Mouse (Mus musculus) midbrain, embryonic 11.5 days (tissue): Measurements from ENCODE around the gene Crlf1. TPM values are rescaled to one million over a fixed set of nuclear protein-coding genes. Genes with fewer than 3 reads are reported as not detected.
"Not testable (repeated sequence)": the region's sequence is repeated elsewhere in the genome, so short reads cannot be mapped to it uniquely, and the experiment has no call there.

Experiments
- ATAC-seq: fragments of 200-750 bp; cut with Nextera tagmentation; 2 replicates; pipeline ENCODE4 v1.8.0; 2017; ENCODE audit warnings: moderate TSS enrichment, moderate library complexity; ENCODE audit not compliant: low FRiP score
- DNase-seq: peaks from one replicate; pipeline ENCODE4 v3.0.0; 2015; ENCODE audit warnings: low spot score; ENCODE audit errors: missing footprints
- H3K27ac ChIP-seq: fragments of 300-500 bp; sonication (generic); 2 replicates; pipeline ENCODE4 v1.5.1; 2014; ENCODE audit warnings: low read depth, low read length
- H3K27me3 ChIP-seq: fragments of 300-500 bp; sonication (generic); 2 replicates; pipeline ENCODE4 v1.6.1; 2014; ENCODE audit warnings: mild to moderate bottlenecking, low read length, moderate library complexity, mixed read lengths; ENCODE audit not compliant: control insufficient read depth, insufficient read depth
- H3K36me3 ChIP-seq: fragments of 300-500 bp; sonication (generic); 2 replicates; pipeline ENCODE4 v1.6.1; 2014; ENCODE audit warnings: mild to moderate bottlenecking, low read length, moderate library complexity, mixed read lengths; ENCODE audit not compliant: control insufficient read depth, insufficient read depth
- H3K4me1 ChIP-seq: fragments of 300-500 bp; sonication (generic); 2 replicates; pipeline ENCODE4 v1.6.1; 2014; ENCODE audit warnings: low read length; ENCODE audit not compliant: control insufficient read depth, insufficient read depth
- H3K4me2 ChIP-seq: fragments of 300-500 bp; sonication (generic); 2 replicates; pipeline ENCODE4 v1.6.1; 2014; ENCODE audit warnings: mild to moderate bottlenecking, moderate library complexity
- H3K4me3 ChIP-seq: fragments of 300-500 bp; sonication (generic); 2 replicates; pipeline ENCODE4 v1.5.1; 2014; ENCODE audit warnings: low read depth, low read length
- H3K9ac ChIP-seq: fragments of 300-500 bp; sonication (generic); 2 replicates; pipeline ENCODE4 v1.6.1; 2014; ENCODE audit warnings: low read length
- H3K9me3 ChIP-seq: fragments of 300-500 bp; sonication (generic); 2 replicates; pipeline ENCODE4 v1.6.1; 2016; ENCODE audit warnings: low read length; ENCODE audit not compliant: control insufficient read depth
- WGBS: fragments of 180-500 bp; shearing (Covaris S2); extraction: QIAGEN DNeasy Blood & Tissue Kit; methylation state at CpG from one replicate; pipeline ENCODE4 v1.1.7; 2014; 5-methylcytosine and 5-hydroxymethylcytosine counted together
- polyA plus RNA-seq: library from polyadenylated mRNA; unstranded; fragments of >200 nt; fragmentation: Nextera tagmentation; extraction: Ambion mirVana; gene quantifications from 2 replicates; pipeline ENCODE4 v1.2.1, GENCODE M21; 2014

The Crlf1 gene
- polyA plus RNA-seq, 1 experiment from 2014 or later = 0.23 TPM

DNA sequence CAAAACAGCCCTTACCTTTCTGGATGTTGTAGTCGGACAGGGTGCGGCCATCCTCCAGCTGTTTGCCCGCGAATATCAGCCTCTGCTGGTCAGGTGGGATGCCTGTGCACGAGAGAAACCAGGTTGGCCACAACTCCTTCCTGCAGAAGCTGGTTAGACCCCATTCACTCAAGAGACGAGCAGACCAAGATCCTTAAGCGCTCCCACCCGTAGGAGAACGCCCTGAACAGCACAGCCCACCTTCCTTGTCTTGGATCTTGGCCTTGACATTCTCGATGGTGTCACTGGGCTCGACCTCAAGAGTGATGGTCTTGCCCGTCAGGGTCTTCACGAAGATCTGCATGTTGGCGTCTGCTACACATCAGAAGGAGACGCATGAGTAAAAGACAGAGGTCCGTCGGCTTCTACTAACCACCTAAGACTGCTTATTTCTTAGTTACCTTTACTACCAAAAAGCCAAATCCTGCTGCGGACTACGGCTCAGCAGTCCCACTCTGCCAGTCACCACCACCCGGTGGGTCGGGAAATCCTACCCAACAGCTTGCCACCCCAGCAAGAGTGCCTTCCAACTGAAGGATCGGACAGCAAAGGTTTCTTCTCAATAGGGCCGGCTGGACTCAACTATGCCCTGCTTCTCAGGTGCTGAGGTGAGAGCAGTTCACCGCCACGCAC, 16.5 kb downstream of the Crlf1 start:
- peaks cover 27% of the 10 kb centered on the region for H3K4me1 ChIP-seq
- DNase-seq (peak; percentile 77), ATAC-seq (no peak)
- H3K36me3 ChIP-seq = peaks cover 10% of the 10 kb centered on the region
- 16% methylated on average over 25 of the region's 25 CpGs for WGBS
- H3K4me3 ChIP-seq = peak overlapping the region; percentile 98
- peak overlapping the region; percentile 86; the same call in 1 of the 2 replicates for H3K27ac ChIP-seq
- H3K9ac ChIP-seq = peak overlapping the region; percentile 98
- no peaks in the 10 kb centered on the region for H3K27me3 ChIP-seq
- peak overlapping the region; percentile 100 for H3K4me2 ChIP-seq
- H3K9me3 ChIP-seq = no peaks in the 10 kb centered on the region

GRCm38 (mm10) chr8:70510228-70510915, 17.4 kb downstream of the Crlf1 start, which contains the start of gene Uba52:
Uba52 (minus strand) TSS chr8:70510801.
- Histone ChIP-seq H3K4me1 (peaks cover 26% of the 10 kb centered on the region), H3K9ac (peak within 1 kb of the TSS; percentile 98), H3K9me3 (no peaks in the 10 kb centered on the region), H3K4me2 (peak within 1 kb of the TSS; percentile 100), H3K27ac (peak within 1 kb of the TSS; percentile 86), H3K27me3 (no peaks in the 10 kb centered on the region), H3K4me3 (peak within 1 kb of the TSS; percentile 98), H3K36me3 (peaks cover 10% of the 10 kb centered on the region)
- ATAC-seq = peak; percentile 85
- DNase-seq = peak; percentile 100
- WGBS = 1% methylated on average over 73 of the region's 74 CpGs

- Histone ChIP-seq H3K4me1 (peaks cover 19% of the 10 kb centered on the region), H3K4me3 (peak overlapping the region; percentile 98), H3K4me2 (peak overlapping the region; percentile 42)
- H3K9me3 ChIP-seq, H3K27ac ChIP-seq, H3K27me3 ChIP-seq, H3K36me3 ChIP-seq, H3K9ac ChIP-seq, ATAC-seq, DNase-seq: not testable (repeated sequence)
- 89% methylated on average over 6 of the region's 6 CpGs for WGBS
Measured at GRCm38 (mm10) chr8:70511174-70511573, 18.2 kb downstream of the Crlf1 start.

DNA sequence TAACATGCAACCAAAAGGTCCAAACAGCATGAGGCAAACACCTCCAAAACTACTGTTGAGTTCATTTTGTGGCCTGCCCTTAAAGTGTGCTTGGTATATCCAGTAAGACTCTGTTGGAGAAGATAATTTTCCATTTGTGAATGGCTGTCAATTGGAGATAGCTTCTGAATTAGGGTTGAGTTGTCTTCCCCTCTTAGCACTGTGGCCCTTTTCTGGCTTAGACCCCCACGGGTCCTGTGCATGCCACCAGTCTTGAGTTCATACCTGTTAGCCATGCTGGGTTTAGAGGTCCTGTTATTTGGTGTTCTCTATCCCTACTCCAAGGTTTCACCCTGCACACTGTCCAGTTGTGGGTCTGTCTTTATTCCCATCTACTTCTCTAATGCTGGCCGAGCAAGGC, 18.8 kb downstream of the Crlf1 start:
- H3K4me3 ChIP-seq = no peak overlapping the region
- no peak overlapping the region for H3K4me2 ChIP-seq
- DNase-seq (no peak), ATAC-seq (no peak)
- WGBS = 98% methylated on average over 2 of the region's 2 CpGs
- no peaks in the 10 kb centered on the region for H3K9me3 ChIP-seq
- H3K36me3 ChIP-seq = peaks cover 10% of the 10 kb centered on the region
- peaks cover 18% of the 10 kb centered on the region for H3K4me1 ChIP-seq
- H3K9ac ChIP-seq = no peak overlapping the region
- no peaks in the 10 kb centered on the region for H3K27me3 ChIP-seq
- H3K27ac ChIP-seq = no peak overlapping the region

DNA sequence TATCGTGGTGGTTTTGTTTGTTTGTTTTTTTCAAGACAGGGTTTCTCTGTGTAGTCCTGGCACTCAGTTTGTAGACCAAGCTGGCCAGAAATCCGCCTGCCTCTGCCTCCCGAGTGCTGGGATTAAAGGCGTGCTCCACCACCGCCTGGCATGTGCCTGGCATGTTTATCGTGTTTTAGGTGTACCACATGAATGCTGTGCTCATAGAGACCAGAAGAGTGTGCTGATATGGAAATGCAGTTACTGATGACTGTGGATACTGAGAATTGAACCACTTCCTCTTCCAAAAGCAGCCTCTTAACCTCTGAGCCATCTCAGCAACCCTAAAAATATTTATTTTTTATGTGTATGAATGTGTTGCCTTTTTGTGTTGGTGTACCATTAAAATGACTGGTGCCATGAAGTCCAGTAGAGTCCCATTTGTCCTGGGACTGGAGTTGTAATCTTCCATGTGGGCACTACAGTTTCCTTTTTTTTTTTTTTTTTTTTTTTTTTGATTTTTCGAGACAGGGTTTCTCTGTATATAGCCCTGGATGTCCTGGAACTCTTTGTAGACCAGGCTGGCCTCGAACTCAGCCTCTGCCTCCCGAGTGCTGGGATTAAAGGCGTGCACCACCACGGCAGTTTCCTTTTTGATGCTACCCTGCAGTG, 19.4 kb downstream of the Crlf1 start:
- Histone ChIP-seq H3K4me2 (no peak overlapping the region), H3K27ac (no peak overlapping the region), H3K36me3 (peaks cover 9% of the 10 kb centered on the region), H3K4me3 (no peak overlapping the region), H3K27me3 (no peaks in the 10 kb centered on the region), H3K9me3 (no peaks in the 10 kb centered on the region), H3K4me1 (peaks cover 17% of the 10 kb centered on the region), H3K9ac (no peak overlapping the region)
- DNase-seq = no peak
- 86% methylated on average over 11 of the region's 11 CpGs for WGBS
- no peak for ATAC-seq

DNA sequence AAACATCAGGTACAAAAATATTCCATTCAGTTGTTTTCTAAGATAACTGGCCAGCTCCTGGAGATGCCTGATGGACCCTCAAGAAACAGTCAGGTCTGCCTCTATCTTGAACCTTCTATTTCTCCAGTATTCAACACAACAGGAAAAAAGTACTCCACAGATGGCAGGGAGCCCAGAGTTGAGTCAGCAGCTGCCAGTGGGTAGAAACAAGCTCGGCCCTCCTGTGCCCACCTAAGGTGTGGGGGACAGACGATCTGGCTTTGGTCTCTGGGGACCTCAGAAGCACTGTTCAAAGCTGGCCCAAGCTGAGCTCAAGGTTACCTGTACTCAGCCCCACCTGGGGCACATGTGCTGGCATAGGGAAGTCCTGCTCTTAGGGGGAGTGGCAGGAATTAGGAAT, 20.5 kb downstream of the Crlf1 start:
- Histone ChIP-seq H3K27me3 (no peaks in the 10 kb centered on the region), H3K4me2 (no peak overlapping the region), H3K9ac (no peak overlapping the region), H3K9me3 (no peaks in the 10 kb centered on the region), H3K27ac (no peak overlapping the region), H3K4me1 (peaks cover 13% of the 10 kb centered on the region), H3K4me3 (no peak overlapping the region), H3K36me3 (peaks cover 5% of the 10 kb centered on the region)
- WGBS = 87% methylated on average over 2 of the region's 2 CpGs
- no peak for ATAC-seq
- DNase-seq = no peak

DNA sequence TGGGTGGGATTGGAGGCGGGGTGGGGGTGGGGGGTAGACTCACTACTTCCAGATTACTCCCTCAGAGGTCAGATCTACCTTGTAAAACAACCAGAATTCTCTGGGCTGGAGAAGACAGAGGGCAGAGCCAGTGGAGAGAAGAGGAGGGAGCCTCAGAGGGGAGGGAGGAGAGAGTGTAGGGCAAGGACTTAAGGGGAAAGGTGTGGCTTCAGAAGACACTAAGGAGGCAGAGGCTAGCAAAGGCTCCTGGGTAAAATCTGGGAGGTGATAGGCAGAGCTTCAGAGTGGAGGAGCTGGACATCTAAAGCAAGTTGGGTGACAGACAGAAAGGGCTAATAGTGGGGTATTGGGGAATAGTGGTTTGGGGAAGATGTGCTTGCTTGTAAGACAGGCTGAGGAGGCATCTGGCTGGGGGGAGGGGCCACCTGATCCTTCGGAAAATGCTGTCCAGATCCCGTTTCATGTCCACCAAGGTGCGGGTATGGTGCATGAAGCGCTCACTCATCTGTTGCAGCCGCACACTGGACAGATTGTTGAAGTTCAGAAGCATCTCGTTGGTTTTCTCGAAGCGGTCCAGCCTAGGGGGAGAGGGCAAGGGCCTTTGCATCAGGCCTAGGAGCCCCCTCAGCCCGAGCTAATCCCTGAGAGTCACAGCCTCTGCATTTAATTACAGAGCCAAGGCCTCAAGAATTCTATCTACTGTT, 25.1 kb downstream of the Crlf1 start:
- Histone ChIP-seq H3K4me2 (no peak overlapping the region), H3K27me3 (no peaks in the 10 kb centered on the region), H3K4me3 (no peak overlapping the region), H3K27ac (no peak overlapping the region), H3K9me3 (no peaks in the 10 kb centered on the region), H3K4me1 (peaks cover 6% of the 10 kb centered on the region; the same call in 1 of the 2 replicates), H3K9ac (no peak overlapping the region), H3K36me3 (no peaks in the 10 kb centered on the region; the same call in none of the 2 replicates)
- DNase-seq = no peak
- WGBS = 72% methylated on average over 10 of the region's 10 CpGs
- no peak for ATAC-seq

DNA sequence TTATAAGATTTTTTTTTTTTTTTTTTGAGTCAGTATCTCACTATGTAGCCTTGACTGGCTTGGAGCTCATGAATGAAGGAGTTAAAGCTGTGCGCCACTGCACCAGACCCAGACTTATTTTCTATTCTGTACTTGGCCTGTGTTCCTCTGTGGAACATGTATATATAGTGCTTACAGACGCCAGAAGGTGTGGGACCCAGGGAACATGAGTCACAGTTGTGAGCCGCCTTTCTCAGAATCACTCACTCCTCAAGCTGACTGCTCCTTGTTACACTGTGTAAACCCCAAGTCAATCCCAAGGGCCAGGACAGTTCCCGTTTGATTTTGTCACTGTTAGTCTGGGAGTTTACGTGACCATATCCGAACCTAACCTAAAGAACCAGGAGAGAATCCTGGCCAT, 26.1 kb downstream of the Crlf1 start:
- WGBS = 94% methylated on average over 6 of the region's 6 CpGs
- Histone ChIP-seq H3K9me3 (no peaks in the 10 kb centered on the region), H3K27me3 (no peaks in the 10 kb centered on the region), H3K4me2 (no peak overlapping the region), H3K4me1 (peaks cover 6% of the 10 kb centered on the region; the same call in 1 of the 2 replicates), H3K4me3 (no peak overlapping the region), H3K36me3 (no peaks in the 10 kb centered on the region; the same call in 1 of the 2 replicates), H3K27ac (no peak overlapping the region), H3K9ac (no peak overlapping the region)
- DNase-seq (no peak), ATAC-seq (no peak)
